Mouse (Mus musculus) spleen, adult 10 weeks (tissue): ENCODE data around the gene Lmbr1l. TPM values are rescaled to one million over a fixed set of nuclear protein-coding genes. Genes with fewer than 3 reads are reported as not detected.

Source experiments
- polyA plus RNA-seq: library from polyadenylated mRNA; stranded (reverse); fragments of 350-450 nt; fragmentation: Illumina TruSeq; extraction: RNeasy Lipid Tissue Mini Kit (QIAGEN cat#74804); gene quantifications from one replicate; pipeline ENCODE4 v1.2.3, GENCODE M21; 2015; ENCODE audit warnings: low replicate concordance; ENCODE audit not compliant: insufficient read depth

The Lmbr1l gene
- polyA plus RNA-seq: 64.6 TPM

GRCm38 (mm10) chr15:98917538-98918498 lies at the start of gene Lmbr1l:
TSS of gene Lmbr1l (minus strand) at chr15:98918231.

DNA sequence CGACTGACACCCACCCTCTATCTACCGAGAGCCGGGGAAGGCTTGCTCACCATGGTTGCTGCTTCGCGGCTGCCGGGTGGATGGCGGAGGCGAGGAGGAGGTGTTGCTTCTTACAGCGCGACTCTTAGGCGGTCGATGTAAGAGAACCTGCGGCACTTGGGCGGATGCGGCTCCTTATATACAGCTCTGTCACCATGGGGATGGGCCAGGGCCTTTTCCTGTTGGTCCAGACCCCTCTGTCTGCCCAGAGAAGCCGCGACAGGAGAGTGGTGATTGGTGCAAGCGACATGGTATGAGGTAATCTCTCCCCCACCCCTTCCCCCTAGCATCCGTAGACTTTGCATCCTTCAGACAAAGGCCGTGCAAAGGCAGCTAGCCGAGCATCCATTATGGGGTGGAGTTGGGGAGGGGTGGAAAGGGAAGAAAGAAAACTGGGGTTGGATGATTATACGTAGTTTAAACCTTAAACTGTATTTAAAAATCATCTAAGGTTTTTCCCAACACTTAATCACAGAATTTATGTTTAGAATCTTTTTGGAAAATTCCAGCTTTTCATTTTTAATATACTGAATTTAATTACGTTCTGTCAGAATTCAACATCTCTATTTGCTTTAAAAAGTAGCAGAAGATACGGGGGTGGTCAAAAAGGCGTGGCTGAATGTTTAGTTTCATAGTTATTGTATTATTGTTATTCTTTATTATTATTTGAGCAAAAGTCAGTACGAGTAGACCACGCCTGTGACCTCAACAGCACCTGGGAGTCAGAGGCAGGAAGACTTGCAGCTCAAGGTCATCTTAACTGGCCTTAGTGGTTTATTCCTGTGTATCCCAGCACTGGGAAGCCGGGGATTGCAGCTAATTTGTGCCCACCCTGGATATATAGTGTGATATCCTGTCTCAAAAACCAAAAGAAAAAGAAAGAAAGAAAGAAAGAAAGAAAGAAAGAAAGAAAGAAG lies 35.6 kb upstream of the Lmbr1l start, which contains the start of the genes Gm49450 and Tuba1a:
Gene Gm49450 (minus strand): TSS at position 151 of the 956 bp plus-strand sequence.
Gene Tuba1a (minus strand): TSS at position 303 of the 956 bp plus-strand sequence.

GRCm38 (mm10) chr15:98934217-98934839 lies 16.3 kb upstream of the Lmbr1l start, which contains the start of gene Tuba1b:
TSS of gene Tuba1b (minus strand) at chr15:98934565.

GRCm38 (mm10) chr15:98897928-98898800 lies 19.9 kb downstream of the Lmbr1l start, which contains the start of gene Dhh:
TSS of gene Dhh (minus strand) at chr15:98898540.

DNA sequence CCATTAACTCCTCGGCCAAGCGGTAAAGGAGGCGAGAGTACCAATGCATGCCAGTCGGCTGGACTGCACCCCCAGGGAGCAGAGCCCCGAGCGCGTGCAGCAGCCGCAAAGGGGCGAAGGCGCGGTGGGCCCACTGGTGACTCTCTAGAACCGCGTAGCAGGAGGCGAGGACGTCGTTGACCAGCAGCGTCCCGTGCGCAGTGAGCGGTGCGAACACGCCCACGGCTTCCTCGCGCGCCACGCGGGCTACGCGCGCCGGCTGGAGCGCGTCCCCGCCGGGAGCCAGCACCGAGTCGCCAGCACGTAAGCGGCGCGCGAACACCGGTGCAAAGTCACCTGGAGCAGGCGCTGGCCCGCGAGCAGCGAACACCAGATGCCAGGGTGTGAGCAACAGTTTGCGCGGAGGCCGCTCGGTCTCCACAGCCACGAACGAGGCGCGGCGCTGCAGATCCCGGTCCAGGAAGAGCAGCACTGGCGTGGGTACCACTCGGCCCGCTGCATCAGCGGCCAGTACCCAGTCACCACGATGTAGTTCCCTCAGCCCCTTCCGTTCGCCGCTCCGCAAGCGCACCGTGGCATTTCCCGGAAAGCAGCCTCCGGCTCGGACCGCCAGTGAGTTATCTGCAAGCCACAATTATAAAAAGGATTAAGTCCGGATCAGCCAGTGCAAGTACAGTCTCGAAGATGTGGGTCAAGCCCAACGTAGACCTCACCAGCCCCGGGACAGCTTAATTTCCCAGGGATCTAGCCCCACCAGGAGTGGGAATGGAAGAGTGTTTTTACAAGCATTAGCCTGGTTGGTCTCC lies 23.9 kb downstream of the Lmbr1l start, which contains the start of gene Rhebl1:
Gene Rhebl1 (minus strand): TSS at position 601 of the 806 bp plus-strand sequence.

DNA sequence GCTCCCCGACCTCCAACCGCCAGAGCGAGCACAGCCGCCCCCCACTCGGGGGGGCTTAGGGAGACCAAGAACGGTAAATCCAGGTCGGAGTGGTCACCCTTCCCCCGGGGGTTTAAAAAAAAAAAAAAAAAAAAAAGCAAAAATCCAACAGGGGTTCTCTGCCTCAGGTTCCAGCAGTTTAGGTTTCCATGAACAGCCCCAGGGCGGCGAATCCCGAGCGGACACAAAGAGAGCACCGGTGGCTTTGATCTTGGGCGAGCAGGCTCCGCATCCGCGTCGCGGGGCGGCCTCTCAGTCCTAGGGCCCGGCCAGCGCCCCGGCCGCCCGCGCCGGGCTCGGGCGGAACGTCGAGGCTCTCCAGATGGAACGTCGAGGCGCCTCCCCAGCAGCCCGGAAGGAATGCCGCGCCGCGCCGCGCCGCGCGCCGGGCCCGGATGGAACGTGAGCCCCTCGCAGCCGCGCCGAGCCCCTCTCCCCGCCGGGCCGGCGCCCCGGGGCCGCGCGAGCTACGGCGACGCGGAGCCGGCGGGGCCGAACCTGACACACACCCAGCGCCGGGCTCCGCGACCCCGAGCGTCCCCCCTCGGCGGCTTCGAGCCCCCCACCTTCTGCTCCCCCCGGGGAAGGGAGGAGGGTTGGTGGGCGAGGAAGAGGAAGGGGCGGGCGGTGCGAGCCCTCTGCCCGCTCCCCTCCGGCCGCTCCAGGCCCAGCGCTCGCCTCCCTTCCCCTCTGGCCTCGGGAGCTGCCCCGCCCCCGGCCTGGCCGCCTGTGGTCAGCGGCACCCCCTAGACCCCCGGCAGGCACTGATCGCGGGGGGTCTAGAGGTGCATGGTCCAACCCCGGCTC lies 46.7 kb downstream of the Lmbr1l start, which contains the start of gene Kmt2d:
Gene Kmt2d (minus strand): TSS at position 135 of the 846 bp plus-strand sequence.

Other genes starting within 250 kb of the Lmbr1l start
- 2.7 TPM for gene Rnd1, start 240.8 kb downstream of the Lmbr1l start, polyA plus RNA-seq
- not detected for gene Ccdc65, start 210.0 kb downstream of the Lmbr1l start, polyA plus RNA-seq
- gene Fkbp11, start 190.0 kb downstream of the Lmbr1l start, polyA plus RNA-seq: 4.8 TPM
- 82.2 TPM for gene Arf3, start 155.0 kb downstream of the Lmbr1l start, polyA plus RNA-seq
- 0.59 TPM for gene Wnt10b, start 140.1 kb downstream of the Lmbr1l start, polyA plus RNA-seq
- gene Wnt1, start 128.4 kb downstream of the Lmbr1l start, polyA plus RNA-seq: not detected
- 0.06 TPM for gene Ddn, start 108.7 kb downstream of the Lmbr1l start, polyA plus RNA-seq
- 104 TPM for gene Prkag1, start 86.7 kb downstream of the Lmbr1l start, polyA plus RNA-seq
- 76.8 TPM for gene Kmt2d, start 47.0 kb downstream of the Lmbr1l start, polyA plus RNA-seq
- gene Rhebl1, start 23.7 kb downstream of the Lmbr1l start, polyA plus RNA-seq: 18.7 TPM
- gene Dhh, start 19.7 kb downstream of the Lmbr1l start, polyA plus RNA-seq: 0.55 TPM
- gene Tuba1b, start 16.3 kb upstream of the Lmbr1l start, polyA plus RNA-seq: 382 TPM
- gene Gm49450, start 35.3 kb upstream of the Lmbr1l start, polyA plus RNA-seq: not detected
- gene Tuba1a, start 35.5 kb upstream of the Lmbr1l start, polyA plus RNA-seq: 104 TPM
- 61.5 TPM for gene Tuba1c, start 111.7 kb upstream of the Lmbr1l start, polyA plus RNA-seq
- not detected for gene Prph, start 136.9 kb upstream of the Lmbr1l start, polyA plus RNA-seq
- gene Troap, start 156.3 kb upstream of the Lmbr1l start, polyA plus RNA-seq: 3.4 TPM
- gene C1ql4, start 169.6 kb upstream of the Lmbr1l start, polyA plus RNA-seq: not detected
- 0.86 TPM for gene Dnajc22, start 174.9 kb upstream of the Lmbr1l start, polyA plus RNA-seq
- 5.0 TPM for gene Spats2, start 207.7 kb upstream of the Lmbr1l start, polyA plus RNA-seq